Mouse (Mus musculus): ENCODE data around the gene Ugt1a6b. TPM values are rescaled to one million over a fixed set of nuclear protein-coding genes. Genes with fewer than 3 reads are reported as not detected.

The Ugt1a6b gene
- polyA plus RNA-seq, 1 experiment from 2014 or later, result 2.0 TPM

GRCm38 (mm10) chr1:88240072-88240471 is 137.0 kb downstream of the Ugt1a6b start:
- H3K9me3 ChIP-seq (ENCODE audit: control insufficient read depth, low read depth, low read length), result peaks cover 80% of the 10 kb centered on the region

GRCm38 (mm10) chr1:88240579-88240978 is 137.5 kb downstream of the Ugt1a6b start:
- no peak overlapping the region for H3K27ac ChIP-seq (ENCODE audit: low read length)
- H3K27me3 ChIP-seq (ENCODE audit: control insufficient read depth, insufficient read depth, low read length), result no peaks in the 10 kb centered on the region
- H3K9ac ChIP-seq (replicated peaks; ENCODE audit: low read depth, low read length), result no peak overlapping the region
- H3K4me1 ChIP-seq (ENCODE audit: control insufficient read depth, insufficient read depth, low read length), result no peaks in the 10 kb centered on the region
- 72% methylated on average over 4 of the region's 4 CpGs for WGBS
- no peak overlapping the region for H3K4me3 ChIP-seq (ENCODE audit: low read depth, low read length)
- H3K36me3 ChIP-seq (ENCODE audit: control insufficient read depth, insufficient read depth, low read length), result no peaks in the 10 kb centered on the region
- H3K4me2 ChIP-seq (replicated peaks; ENCODE audit: low read depth, low read length), result no peak overlapping the region
- H3K9me3 ChIP-seq (ENCODE audit: control insufficient read depth, low read depth, low read length), result peaks cover 79% of the 10 kb centered on the region
- ATAC-seq (ENCODE audit: insufficient number of reproducible peaks, insufficient read depth, low FRiP score, low read depth), result peak; percentile 1; the same call in 1 of the 2 replicates

More at GRCm38 (mm10) chr1:88240072-88240471, 137.0 kb downstream of the Ugt1a6b start:
- ATAC-seq (ENCODE audit: insufficient number of reproducible peaks, insufficient read depth, low FRiP score, low read depth), result no peak
- H3K4me2 ChIP-seq (replicated peaks; ENCODE audit: low read depth, low read length), result no peak overlapping the region
- H3K9ac ChIP-seq (replicated peaks; ENCODE audit: low read depth, low read length), result no peak overlapping the region
- H3K27ac ChIP-seq (ENCODE audit: low read length), result no peak overlapping the region
- H3K27me3 ChIP-seq (ENCODE audit: control insufficient read depth, insufficient read depth, low read length), result no peaks in the 10 kb centered on the region
- no peaks in the 10 kb centered on the region for H3K36me3 ChIP-seq (ENCODE audit: control insufficient read depth, insufficient read depth, low read length)
- no peak overlapping the region for H3K4me3 ChIP-seq (ENCODE audit: low read depth, low read length)
- WGBS, result 78% methylated on average over 5 of the region's 5 CpGs
- H3K4me1 ChIP-seq (ENCODE audit: control insufficient read depth, insufficient read depth, low read length), result no peaks in the 10 kb centered on the region

GRCm38 (mm10) chr1:88243861-88244260 is 140.8 kb downstream of the Ugt1a6b start:
- Histone ChIP-seq H3K4me2 (replicated peaks; ENCODE audit: low read depth, low read length) (no peak overlapping the region), H3K27me3 (ENCODE audit: control insufficient read depth, insufficient read depth, low read length) (no peaks in the 10 kb centered on the region), H3K4me3 (ENCODE audit: low read depth, low read length) (no peak overlapping the region), H3K36me3 (ENCODE audit: control insufficient read depth, insufficient read depth, low read length) (no peaks in the 10 kb centered on the region), H3K4me1 (ENCODE audit: control insufficient read depth, insufficient read depth, low read length) (no peaks in the 10 kb centered on the region), H3K9me3 (ENCODE audit: control insufficient read depth, low read depth, low read length) (peaks cover 86% of the 10 kb centered on the region), H3K9ac (replicated peaks; ENCODE audit: low read depth, low read length) (no peak overlapping the region), H3K27ac (ENCODE audit: low read length) (no peak overlapping the region)
- ATAC-seq (ENCODE audit: insufficient number of reproducible peaks, insufficient read depth, low FRiP score, low read depth), result no peak
- WGBS, result 62% methylated on average over 5 of the region's 5 CpGs

- ATAC-seq (ENCODE audit: insufficient number of reproducible peaks, insufficient read depth, low FRiP score, low read depth), result no peak
- no peaks in the 10 kb centered on the region for H3K4me1 ChIP-seq (ENCODE audit: control insufficient read depth, insufficient read depth, low read length)
- H3K36me3 ChIP-seq (ENCODE audit: control insufficient read depth, insufficient read depth, low read length), result no peaks in the 10 kb centered on the region
- H3K27ac ChIP-seq (ENCODE audit: low read length), result no peak overlapping the region
- 77% methylated on average over 6 of the region's 6 CpGs for WGBS
- no peak overlapping the region for H3K4me2 ChIP-seq (replicated peaks; ENCODE audit: low read depth, low read length)
- H3K9ac ChIP-seq (replicated peaks; ENCODE audit: low read depth, low read length), result no peak overlapping the region
- H3K4me3 ChIP-seq (ENCODE audit: low read depth, low read length), result no peak overlapping the region
- no peaks in the 10 kb centered on the region for H3K27me3 ChIP-seq (ENCODE audit: control insufficient read depth, insufficient read depth, low read length)
- H3K9me3 ChIP-seq (ENCODE audit: control insufficient read depth, low read depth, low read length), result peaks cover 86% of the 10 kb centered on the region
These were observed 142.8 kb downstream of the Ugt1a6b start for GRCm38 (mm10) chr1:88245881-88246280.

- ATAC-seq (ENCODE audit: insufficient number of reproducible peaks, insufficient read depth, low FRiP score, low read depth), result no peak
- no peaks in the 10 kb centered on the region for H3K4me1 ChIP-seq (ENCODE audit: control insufficient read depth, insufficient read depth, low read length)
- no peaks in the 10 kb centered on the region for H3K36me3 ChIP-seq (ENCODE audit: control insufficient read depth, insufficient read depth, low read length)
- no peak overlapping the region for H3K9ac ChIP-seq (replicated peaks; ENCODE audit: low read depth, low read length)
- H3K4me3 ChIP-seq (ENCODE audit: low read depth, low read length), result no peak overlapping the region
- H3K27me3 ChIP-seq (ENCODE audit: control insufficient read depth, insufficient read depth, low read length), result no peaks in the 10 kb centered on the region
- WGBS, result 45% methylated on average over 6 of the region's 6 CpGs
- peaks cover 85% of the 10 kb centered on the region for H3K9me3 ChIP-seq (ENCODE audit: control insufficient read depth, low read depth, low read length)
- no peak overlapping the region for H3K4me2 ChIP-seq (replicated peaks; ENCODE audit: low read depth, low read length)
- H3K27ac ChIP-seq (ENCODE audit: low read length), result no peak overlapping the region
These were observed 143.3 kb downstream of the Ugt1a6b start for GRCm38 (mm10) chr1:88246386-88246785.

GRCm38 (mm10) chr1:88247660-88248059 is 144.6 kb downstream of the Ugt1a6b start:
- ATAC-seq (ENCODE audit: insufficient number of reproducible peaks, insufficient read depth, low FRiP score, low read depth), result no peak
- Histone ChIP-seq H3K9ac (replicated peaks; ENCODE audit: low read depth, low read length) (no peak overlapping the region), H3K27ac (ENCODE audit: low read length) (no peak overlapping the region), H3K9me3 (ENCODE audit: control insufficient read depth, low read depth, low read length) (peaks cover 84% of the 10 kb centered on the region), H3K4me3 (ENCODE audit: low read depth, low read length) (no peak overlapping the region), H3K36me3 (ENCODE audit: control insufficient read depth, insufficient read depth, low read length) (no peaks in the 10 kb centered on the region), H3K4me2 (replicated peaks; ENCODE audit: low read depth, low read length) (no peak overlapping the region), H3K4me1 (ENCODE audit: control insufficient read depth, insufficient read depth, low read length) (no peaks in the 10 kb centered on the region), H3K27me3 (ENCODE audit: control insufficient read depth, insufficient read depth, low read length) (no peaks in the 10 kb centered on the region)
- WGBS, result 47% methylated on average over 2 of the region's 2 CpGs

- 70% methylated on average over 4 of the region's 4 CpGs for WGBS
- no peak for ATAC-seq (ENCODE audit: insufficient number of reproducible peaks, insufficient read depth, low FRiP score, low read depth)
- no peak overlapping the region for H3K4me2 ChIP-seq (replicated peaks; ENCODE audit: low read depth, low read length)
- H3K36me3 ChIP-seq (ENCODE audit: control insufficient read depth, insufficient read depth, low read length), result no peaks in the 10 kb centered on the region
- H3K27me3 ChIP-seq (ENCODE audit: control insufficient read depth, insufficient read depth, low read length), result no peaks in the 10 kb centered on the region
- H3K9me3 ChIP-seq (ENCODE audit: control insufficient read depth, low read depth, low read length), result peaks cover 84% of the 10 kb centered on the region
- no peak overlapping the region for H3K4me3 ChIP-seq (ENCODE audit: low read depth, low read length)
- H3K4me1 ChIP-seq (ENCODE audit: control insufficient read depth, insufficient read depth, low read length), result no peaks in the 10 kb centered on the region
- no peak overlapping the region for H3K9ac ChIP-seq (replicated peaks; ENCODE audit: low read depth, low read length)
- no peak overlapping the region for H3K27ac ChIP-seq (ENCODE audit: low read length)
These were observed 145.6 kb downstream of the Ugt1a6b start for GRCm38 (mm10) chr1:88248658-88249057.

GRCm38 (mm10) chr1:88249596-88249995 is 146.5 kb downstream of the Ugt1a6b start:
- H3K4me3 ChIP-seq (ENCODE audit: low read depth, low read length), result no peak overlapping the region
- H3K4me1 ChIP-seq (ENCODE audit: control insufficient read depth, insufficient read depth, low read length), result no peaks in the 10 kb centered on the region
- no peak overlapping the region for H3K27ac ChIP-seq (ENCODE audit: low read length)
- no peak overlapping the region for H3K9ac ChIP-seq (replicated peaks; ENCODE audit: low read depth, low read length)
- ATAC-seq (ENCODE audit: insufficient number of reproducible peaks, insufficient read depth, low FRiP score, low read depth), result no peak; the same call in 1 of the 2 replicates
- 78% methylated on average over 7 of the region's 7 CpGs for WGBS
- no peak overlapping the region for H3K4me2 ChIP-seq (replicated peaks; ENCODE audit: low read depth, low read length)
- H3K9me3 ChIP-seq (ENCODE audit: control insufficient read depth, low read depth, low read length), result peaks cover 78% of the 10 kb centered on the region
- H3K27me3 ChIP-seq (ENCODE audit: control insufficient read depth, insufficient read depth, low read length), result no peaks in the 10 kb centered on the region
- no peaks in the 10 kb centered on the region for H3K36me3 ChIP-seq (ENCODE audit: control insufficient read depth, insufficient read depth, low read length)

- Histone ChIP-seq H3K9ac (replicated peaks; ENCODE audit: low read depth, low read length) (no peak overlapping the region), H3K9me3 (ENCODE audit: control insufficient read depth, low read depth, low read length) (peaks cover 78% of the 10 kb centered on the region), H3K4me2 (replicated peaks; ENCODE audit: low read depth, low read length) (no peak overlapping the region), H3K4me1 (ENCODE audit: control insufficient read depth, insufficient read depth, low read length) (no peaks in the 10 kb centered on the region), H3K4me3 (ENCODE audit: low read depth, low read length) (no peak overlapping the region), H3K27ac (ENCODE audit: low read length) (no peak overlapping the region), H3K36me3 (ENCODE audit: control insufficient read depth, insufficient read depth, low read length) (no peaks in the 10 kb centered on the region), H3K27me3 (ENCODE audit: control insufficient read depth, insufficient read depth, low read length) (no peaks in the 10 kb centered on the region)
- ATAC-seq (ENCODE audit: insufficient number of reproducible peaks, insufficient read depth, low FRiP score, low read depth), result no peak
- WGBS, result 81% methylated on average over 5 of the region's 5 CpGs
These were observed 147.0 kb downstream of the Ugt1a6b start for GRCm38 (mm10) chr1:88250023-88250422.
